Mouse (Mus musculus) embryonic facial prominence, embryonic 13.5 days (tissue): ENCODE measurements around the gene Ifitm7. TPM values are rescaled to one million over a fixed set of nuclear protein-coding genes. Genes with fewer than 3 reads are reported as not detected.

Experiments
- ATAC-seq: fragments of 200-750 bp; cut with Nextera tagmentation; 2 replicates; pipeline ENCODE4 v1.8.0; 2017; ENCODE audit warnings: low read depth; ENCODE audit not compliant: insufficient number of reproducible peaks, insufficient read depth, low FRiP score, low TSS enrichment
- H3K27ac ChIP-seq: fragments of 300-500 bp; sonication (generic); 2 replicates; pipeline ENCODE4 v1.5.1; 2015; ENCODE audit warnings: moderate library complexity, mild to moderate bottlenecking, inconsistent platforms
- H3K27me3 ChIP-seq: fragments of 300-500 bp; sonication (generic); 2 replicates; pipeline ENCODE4 v1.6.1; 2015; ENCODE audit warnings: mild to moderate bottlenecking, inconsistent platforms
- H3K36me3 ChIP-seq: fragments of 300-500 bp; sonication (generic); 2 replicates; pipeline ENCODE4 v1.6.1; 2015; ENCODE audit warnings: mild to moderate bottlenecking, inconsistent platforms
- H3K4me1 ChIP-seq: fragments of 300-500 bp; sonication (generic); 2 replicates; pipeline ENCODE4 v1.6.1; 2015; ENCODE audit warnings: inconsistent platforms
- H3K4me2 ChIP-seq: fragments of 300-500 bp; sonication (generic); 2 replicates; pipeline ENCODE4 v1.6.1; 2015; ENCODE audit warnings: moderate library complexity, mild to moderate bottlenecking, inconsistent platforms
- H3K4me3 ChIP-seq: fragments of 300-500 bp; sonication (generic); 2 replicates; pipeline ENCODE4 v1.5.1; 2015; ENCODE audit warnings: mild to moderate bottlenecking, inconsistent platforms
- H3K9ac ChIP-seq: fragments of 300-500 bp; sonication (generic); 2 replicates; pipeline ENCODE4 v1.6.1; 2015; ENCODE audit warnings: mild to moderate bottlenecking, inconsistent platforms
- H3K9me3 ChIP-seq: fragments of 300-500 bp; sonication (generic); 2 replicates; pipeline ENCODE4 v1.6.1; 2016; ENCODE audit warnings: inconsistent platforms
- WGBS: fragments of 180-500 bp; shearing (Covaris S2); methylation state at CpG from one replicate; pipeline ENCODE4 v1.1.7; 2015; ENCODE audit warnings: mixed read lengths; 5-methylcytosine and 5-hydroxymethylcytosine counted together
- polyA plus RNA-seq: library from polyadenylated mRNA; unstranded; fragments of >200 nt; fragmentation: Nextera tagmentation; extraction: Ambion mirVana; gene quantifications from 2 replicates; pipeline ENCODE4 v1.2.1, GENCODE M21; 2015

The Ifitm7 gene
- polyA plus RNA-seq, result 0.14 and 0.32 TPM in 2 replicates

- Histone ChIP-seq H3K27ac (peak within 1 kb of the TSS; percentile 51; the same call in 1 of the 2 replicates), H3K9ac (peak within 1 kb of the TSS; percentile 77), H3K27me3 (no peaks in the 10 kb centered on the region), H3K4me3 (peak within 1 kb of the TSS; percentile 56), H3K4me1 (peaks cover 8% of the 10 kb centered on the region), H3K4me2 (peak within 1 kb of the TSS; percentile 91), H3K36me3 (no peaks in the 10 kb centered on the region), H3K9me3 (no peaks in the 10 kb centered on the region)
- ATAC-seq, result peak; percentile 67; the same call in 1 of the 2 replicates
- WGBS, result under 1% methylated on average over 31 of the region's 31 CpGs
Observed at GRCm38 (mm10) chr16:13986574-13987478, at the start of gene Ifitm7, which contains the start of gene 2900011O08Rik. Gene Ifitm7, minus strand, starts transcription at chr16:13986888. Gene 2900011O08Rik, plus strand, starts transcription at chr16:13986604.

- Histone ChIP-seq H3K27me3 (no peaks in the 10 kb centered on the region), H3K36me3 (no peaks in the 10 kb centered on the region), H3K4me3 (no peak overlapping the region), H3K4me1 (no peaks in the 10 kb centered on the region), H3K4me2 (no peak overlapping the region), H3K9ac (no peak overlapping the region), H3K9me3 (no peaks in the 10 kb centered on the region), H3K27ac (no peak overlapping the region)
- ATAC-seq, result no peak
- WGBS, result 69% methylated on average over 4 of the region's 4 CpGs
Observed at GRCm38 (mm10) chr16:14033076-14033475, 46.4 kb upstream of the Ifitm7 start.

GRCm38 (mm10) chr16:14030650-14031049, 44.0 kb upstream of the Ifitm7 start:
- no peaks in the 10 kb centered on the region for H3K4me1 ChIP-seq
- no peak overlapping the region for H3K4me2 ChIP-seq
- no peak overlapping the region for H3K9ac ChIP-seq
- no peaks in the 10 kb centered on the region for H3K36me3 ChIP-seq
- 86% methylated on average over 4 of the region's 4 CpGs for WGBS
- H3K9me3 ChIP-seq, result no peaks in the 10 kb centered on the region
- no peak overlapping the region for H3K27ac ChIP-seq
- H3K27me3 ChIP-seq, result no peaks in the 10 kb centered on the region
- H3K4me3 ChIP-seq, result no peak overlapping the region
- ATAC-seq, result no peak

GRCm38 (mm10) chr16:14029851-14030250, 43.2 kb upstream of the Ifitm7 start:
- no peak for ATAC-seq
- no peak overlapping the region for H3K9ac ChIP-seq
- no peak overlapping the region for H3K4me3 ChIP-seq

GRCm38 (mm10) chr16:14029072-14029471, 42.4 kb upstream of the Ifitm7 start:
- no peak overlapping the region for H3K4me3 ChIP-seq
- H3K4me2 ChIP-seq, result no peak overlapping the region
- H3K36me3 ChIP-seq, result no peaks in the 10 kb centered on the region
- H3K4me1 ChIP-seq, result no peaks in the 10 kb centered on the region
- WGBS, result 61% methylated on average over 2 of the region's 2 CpGs
- ATAC-seq, result no peak
- H3K9ac ChIP-seq, result no peak overlapping the region
- H3K27me3 ChIP-seq, result no peaks in the 10 kb centered on the region
- no peaks in the 10 kb centered on the region for H3K9me3 ChIP-seq
- no peak overlapping the region for H3K27ac ChIP-seq

More at GRCm38 (mm10) chr16:14029851-14030250, 43.2 kb upstream of the Ifitm7 start:
- 81% methylated on average over 2 of the region's 2 CpGs for WGBS
- no peak overlapping the region for H3K27ac ChIP-seq
- no peaks in the 10 kb centered on the region for H3K9me3 ChIP-seq
- no peak overlapping the region for H3K4me2 ChIP-seq
- no peaks in the 10 kb centered on the region for H3K27me3 ChIP-seq
- no peaks in the 10 kb centered on the region for H3K36me3 ChIP-seq
- H3K4me1 ChIP-seq, result no peaks in the 10 kb centered on the region

GRCm38 (mm10) chr16:14025091-14025990, 38.7 kb upstream of the Ifitm7 start:
- no peak for ATAC-seq
- Histone ChIP-seq H3K36me3 (no peaks in the 10 kb centered on the region), H3K4me2 (no peak overlapping the region), H3K9me3 (no peaks in the 10 kb centered on the region), H3K27me3 (no peaks in the 10 kb centered on the region), H3K4me3 (no peak overlapping the region), H3K27ac (no peak overlapping the region), H3K9ac (no peak overlapping the region), H3K4me1 (no peaks in the 10 kb centered on the region)
- 57% methylated on average over 2 of the region's 2 CpGs for WGBS

GRCm38 (mm10) chr16:14021166-14021822, 34.6 kb upstream of the Ifitm7 start:
- H3K27me3 ChIP-seq, result no peaks in the 10 kb centered on the region
- H3K9ac ChIP-seq, result no peak overlapping the region
- no peaks in the 10 kb centered on the region for H3K9me3 ChIP-seq
- no peak for ATAC-seq
- no peak overlapping the region for H3K4me3 ChIP-seq
- WGBS, result 82% methylated on average over 3 of the region's 3 CpGs
- H3K4me2 ChIP-seq, result no peak overlapping the region
- H3K4me1 ChIP-seq, result no peaks in the 10 kb centered on the region
- H3K27ac ChIP-seq, result no peak overlapping the region
- H3K36me3 ChIP-seq, result no peaks in the 10 kb centered on the region

GRCm38 (mm10) chr16:14017306-14017705, 30.6 kb upstream of the Ifitm7 start:
- H3K9ac ChIP-seq, result no peak overlapping the region
- H3K4me2 ChIP-seq, result no peak overlapping the region
- no peaks in the 10 kb centered on the region for H3K9me3 ChIP-seq
- H3K4me1 ChIP-seq, result no peaks in the 10 kb centered on the region
- H3K27me3 ChIP-seq, result no peaks in the 10 kb centered on the region
- no peak overlapping the region for H3K27ac ChIP-seq
- 89% methylated on average over 8 of the region's 8 CpGs for WGBS
- no peaks in the 10 kb centered on the region for H3K36me3 ChIP-seq
- no peak for ATAC-seq
- H3K4me3 ChIP-seq, result no peak overlapping the region

GRCm38 (mm10) chr16:14009966-14010365, 23.3 kb upstream of the Ifitm7 start:
- Histone ChIP-seq H3K4me3 (no peak overlapping the region), H3K4me1 (no peaks in the 10 kb centered on the region), H3K27ac (no peak overlapping the region), H3K9me3 (no peaks in the 10 kb centered on the region), H3K36me3 (no peaks in the 10 kb centered on the region), H3K4me2 (no peak overlapping the region), H3K27me3 (no peaks in the 10 kb centered on the region), H3K9ac (no peak overlapping the region)
- WGBS, result 85% methylated on average over 4 of the region's 4 CpGs
- ATAC-seq, result no peak

- Histone ChIP-seq H3K4me3 (no peak overlapping the region), H3K36me3 (no peaks in the 10 kb centered on the region), H3K9ac (no peak overlapping the region), H3K4me2 (no peak overlapping the region), H3K27ac (no peak overlapping the region), H3K9me3 (no peaks in the 10 kb centered on the region), H3K4me1 (no peaks in the 10 kb centered on the region), H3K27me3 (no peaks in the 10 kb centered on the region)
- no peak for ATAC-seq
Observed at GRCm38 (mm10) chr16:14008708-14009107, 22.0 kb upstream of the Ifitm7 start.

GRCm38 (mm10) chr16:14008081-14008480, 21.4 kb upstream of the Ifitm7 start:
- no peaks in the 10 kb centered on the region for H3K27me3 ChIP-seq
- H3K36me3 ChIP-seq, result no peaks in the 10 kb centered on the region
- H3K9me3 ChIP-seq, result no peaks in the 10 kb centered on the region
- no peak overlapping the region for H3K4me3 ChIP-seq
- ATAC-seq, result no peak
- no peak overlapping the region for H3K4me2 ChIP-seq
- no peak overlapping the region for H3K9ac ChIP-seq
- no peak overlapping the region for H3K27ac ChIP-seq
- WGBS, result 61% methylated on average over 2 of the region's 2 CpGs
- no peaks in the 10 kb centered on the region for H3K4me1 ChIP-seq
